Mouse (Mus musculus): ENCODE measurements around the gene Rarb.
A peak's percentile ranks its signal among the peaks of the same experiment; 100 is the strongest.

The Rarb gene

GRCm38 (mm10) chr14:16537433-16537832, 281.5 kb downstream of the Rarb start:
- no peak for DNase-seq (ENCODE audit: low spot score)

DNA sequence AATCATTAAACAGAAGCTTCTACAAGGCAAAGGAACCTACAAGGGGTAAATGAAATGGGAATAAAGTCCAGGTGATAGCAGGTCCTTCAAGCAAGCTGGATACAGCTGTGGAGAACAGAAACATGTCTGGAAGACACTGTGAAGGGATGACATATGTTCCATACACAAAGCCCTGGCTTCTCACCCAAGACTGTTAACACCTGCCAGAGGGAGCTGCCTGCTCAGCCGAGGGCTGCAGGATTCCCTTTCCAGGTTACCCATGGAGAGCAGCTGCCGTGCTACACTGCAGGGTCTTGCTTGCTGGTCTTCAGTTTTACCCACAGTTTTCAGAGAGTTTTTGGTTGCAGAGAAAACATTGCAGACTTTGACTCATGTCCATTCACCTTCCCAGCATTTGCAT, 290.3 kb downstream of the Rarb start:
- DNase-seq (ENCODE audit: low spot score): no peak

- no peak for DNase-seq (ENCODE audit: low spot score)
Measured at GRCm38 (mm10) chr14:16526120-16526519, 292.8 kb downstream of the Rarb start.

GRCm38 (mm10) chr14:16525137-16525924, 293.6 kb downstream of the Rarb start:
- DNase-seq (ENCODE audit: low spot score): no peak

DNA sequence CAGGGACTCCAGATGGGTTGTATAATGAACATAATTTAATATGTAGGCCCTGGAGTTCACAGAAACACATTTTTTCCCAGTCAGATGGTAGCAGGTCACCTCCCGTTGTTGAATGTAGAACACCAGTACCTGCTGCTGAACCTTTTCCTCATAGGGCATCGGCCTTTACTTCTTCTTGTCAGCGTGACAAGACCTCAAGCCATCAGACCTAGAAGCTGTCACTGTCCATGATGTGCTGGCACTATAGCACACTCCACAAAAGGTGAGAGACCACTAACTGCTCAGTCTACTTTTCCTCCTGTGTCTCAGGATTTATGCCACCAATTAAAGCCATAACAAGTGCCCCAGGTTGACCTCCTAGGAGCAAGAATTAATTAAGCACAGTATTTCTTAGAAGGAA, 296.1 kb downstream of the Rarb start:
- DNase-seq (ENCODE audit: low spot score): no peak

- peak; percentile 19 for DNase-seq (ENCODE audit: low spot score)
Measured at GRCm38 (mm10) chr14:16519588-16520167, 299.3 kb downstream of the Rarb start.

DNA sequence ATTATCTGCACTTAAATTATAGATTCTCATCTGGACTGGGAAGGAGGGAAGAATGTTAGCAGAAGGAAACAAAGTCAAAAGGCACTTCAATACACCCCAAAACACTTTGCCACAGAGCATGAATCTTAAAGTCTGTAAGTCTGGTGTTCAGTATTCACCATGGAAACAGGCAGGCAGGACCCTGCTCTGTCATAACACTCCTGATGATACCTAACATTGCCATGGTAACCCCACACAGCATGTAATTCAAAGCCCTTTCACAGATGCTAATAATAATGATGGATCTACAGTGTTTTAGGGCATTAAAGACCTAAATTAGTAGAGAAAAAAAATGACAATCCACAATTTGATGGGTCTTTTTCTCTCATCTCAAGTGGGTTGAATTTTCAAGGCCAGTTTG, 301.0 kb downstream of the Rarb start:
- peak; percentile 9 for DNase-seq (ENCODE audit: low spot score)

GRCm38 (mm10) chr14:16515731-16516130, 303.2 kb downstream of the Rarb start:
- DNase-seq (ENCODE audit: low spot score): no peak

- DNase-seq (ENCODE audit: low spot score): peak; percentile 8
Measured at GRCm38 (mm10) chr14:16510574-16510973, 308.4 kb downstream of the Rarb start.

- DNase-seq (ENCODE audit: low spot score): no peak
Measured at GRCm38 (mm10) chr14:16509825-16510224, 309.1 kb downstream of the Rarb start.

GRCm38 (mm10) chr14:16508760-16509159, 310.2 kb downstream of the Rarb start:
- no peak for DNase-seq (ENCODE audit: low spot score)

DNA sequence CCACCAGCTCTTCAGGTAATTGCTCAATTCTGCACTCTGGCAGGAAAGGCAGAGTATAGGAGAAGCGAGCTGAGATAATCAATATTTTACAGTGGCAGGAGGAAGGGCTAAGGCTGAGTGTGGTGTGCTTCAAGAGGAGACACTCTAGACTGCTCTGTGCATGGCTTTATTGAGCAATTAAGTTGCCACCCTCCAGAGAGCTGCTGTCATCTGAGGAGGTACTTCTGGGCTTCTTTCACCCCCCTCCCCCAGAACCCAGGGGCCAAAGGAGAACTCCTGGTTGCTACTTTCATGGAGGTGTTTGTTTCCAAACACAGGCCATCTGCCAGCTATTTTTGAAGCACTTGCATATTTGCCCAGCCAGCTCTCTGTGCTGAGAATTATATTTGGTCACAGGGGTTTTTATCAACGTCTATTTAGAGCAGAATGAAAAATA, 321.7 kb downstream of the Rarb start:
- DNase-seq (ENCODE audit: low spot score): no peak

DNA sequence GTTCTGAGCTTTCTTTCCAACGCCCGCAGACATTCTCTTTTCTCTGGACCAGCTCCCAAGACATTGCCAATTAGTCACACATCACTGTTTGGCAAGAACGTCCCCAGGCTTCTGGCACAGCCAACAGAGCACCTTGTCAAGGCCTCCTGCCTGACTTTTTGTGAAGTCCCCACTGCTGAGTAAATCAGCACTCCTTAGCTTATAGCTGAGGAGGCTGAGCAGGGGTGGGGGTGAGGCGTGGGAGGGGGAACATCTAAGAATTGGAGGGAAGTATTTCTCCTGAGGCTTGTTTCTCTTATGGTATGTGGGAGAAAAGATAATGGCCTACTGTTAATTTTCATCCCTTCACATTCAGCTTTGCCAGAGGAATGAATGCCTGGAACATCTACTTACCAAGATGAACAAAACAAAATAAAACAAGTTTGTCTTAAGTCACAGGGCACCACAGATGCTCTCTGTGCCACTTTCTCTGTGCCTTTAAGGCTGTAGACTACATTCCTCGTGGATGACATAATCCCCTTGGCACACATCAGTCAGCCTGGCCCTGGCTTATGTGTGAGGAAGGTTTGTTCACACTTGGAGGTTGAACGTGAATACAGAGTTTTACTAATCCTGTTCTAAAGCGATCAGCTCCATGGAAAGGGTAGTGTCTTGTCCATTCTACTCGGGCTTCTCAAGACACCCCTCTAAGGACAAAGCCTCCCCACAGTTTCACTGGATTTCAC, 335.1 kb downstream of the Rarb start:
- no peak for DNase-seq (ENCODE audit: low spot score)

DNA sequence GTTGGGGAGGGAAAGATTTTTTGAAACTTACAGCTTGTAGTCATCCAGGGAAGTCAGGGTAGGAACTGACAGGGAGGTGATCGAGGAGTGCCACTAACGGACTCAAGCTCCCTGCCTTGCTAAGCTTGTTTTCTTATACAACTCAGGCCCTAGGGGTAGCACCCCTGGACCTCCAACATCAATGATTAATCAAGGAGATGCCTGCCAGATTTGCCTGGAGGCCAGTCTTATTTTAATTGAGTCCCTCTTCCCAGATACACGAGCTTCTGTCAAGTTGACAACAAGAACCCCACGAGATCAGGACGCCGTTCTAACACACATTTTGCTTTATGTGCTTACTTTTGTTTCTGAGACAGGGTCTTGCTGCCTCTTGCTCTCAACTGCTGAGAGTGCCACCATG, 338.3 kb downstream of the Rarb start:
- DNase-seq (ENCODE audit: low spot score): no peak

- DNase-seq (ENCODE audit: low spot score): no peak
Measured at GRCm38 (mm10) chr14:16479521-16479920, 339.4 kb downstream of the Rarb start.

DNA sequence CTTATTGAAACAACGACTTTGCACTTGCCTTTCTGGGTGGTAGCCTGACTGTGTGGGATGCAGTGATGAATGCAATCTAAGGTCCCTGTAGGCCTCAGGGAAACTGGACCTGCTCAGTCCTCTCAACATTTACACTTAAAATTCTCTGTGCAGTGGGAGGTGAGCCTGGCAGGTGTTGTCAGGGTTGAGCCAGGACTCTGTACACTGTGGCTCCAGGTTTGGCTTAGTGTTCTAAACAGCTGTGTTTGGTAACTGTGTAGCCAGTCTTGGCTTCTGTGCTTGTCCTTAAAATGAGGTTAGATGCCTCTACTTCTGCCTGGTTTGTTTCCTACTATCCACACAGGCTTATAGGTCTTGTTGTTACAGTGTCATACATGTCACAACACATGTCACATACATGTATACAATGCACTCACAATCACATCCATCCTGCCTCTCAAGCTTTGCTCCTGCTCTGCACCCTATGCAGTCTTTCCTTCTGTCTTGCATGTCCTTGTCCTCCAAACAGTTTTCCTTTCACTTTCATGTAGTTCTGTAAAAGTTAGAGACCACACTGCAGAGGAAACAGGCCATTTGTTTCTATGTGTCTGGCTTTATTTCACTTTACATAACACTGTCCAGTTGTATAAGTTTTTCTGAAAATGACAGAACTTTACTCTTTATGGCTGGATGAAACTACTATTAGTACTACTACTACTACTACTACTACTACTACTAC, 340.2 kb downstream of the Rarb start:
- no peak for DNase-seq (ENCODE audit: low spot score)

GRCm38 (mm10) chr14:16448269-16448987, 370.5 kb downstream of the Rarb start:
- no peak for DNase-seq (ENCODE audit: low spot score)

- DNase-seq (ENCODE audit: low spot score): no peak
Measured at GRCm38 (mm10) chr14:16447587-16447986, 371.4 kb downstream of the Rarb start.

- DNase-seq (ENCODE audit: low spot score): no peak
Measured at GRCm38 (mm10) chr14:16444859-16445258, 374.1 kb downstream of the Rarb start.

DNA sequence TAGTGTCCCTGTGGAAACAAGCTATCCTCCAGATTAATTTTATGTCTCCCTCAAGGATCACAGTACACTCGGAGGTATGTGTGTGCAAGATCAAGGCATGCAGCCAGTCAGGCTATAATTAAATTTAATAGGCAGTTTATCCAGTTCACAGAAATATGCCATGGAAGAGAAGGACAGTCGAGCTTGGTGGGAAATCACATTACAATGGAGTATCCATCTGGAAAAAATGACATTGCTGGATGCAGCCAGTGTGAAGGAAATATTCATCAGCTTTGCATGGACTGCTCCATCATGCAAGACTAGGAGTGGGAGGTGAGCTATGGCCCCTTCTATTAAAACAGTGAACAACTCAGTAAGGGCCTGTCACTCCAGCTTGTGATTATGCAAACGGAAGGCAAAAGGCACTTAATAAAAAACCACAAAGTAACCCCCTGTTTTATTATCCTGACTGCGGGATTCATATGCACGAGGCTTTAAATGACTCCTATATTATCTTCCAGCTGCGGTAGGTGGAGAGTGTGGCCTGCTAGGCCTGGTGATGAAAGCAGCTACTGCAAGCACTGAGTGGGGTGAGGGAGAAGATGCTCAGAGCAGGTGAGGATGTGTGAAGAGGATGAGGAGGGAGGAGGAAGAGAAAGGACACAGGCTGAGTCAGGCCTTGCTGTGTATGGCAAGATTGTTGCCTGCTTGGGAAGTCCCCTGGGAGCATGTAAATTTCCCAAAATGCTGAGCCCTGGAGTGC, 379.4 kb downstream of the Rarb start:
- DNase-seq (ENCODE audit: low spot score): no peak

GRCm38 (mm10) chr14:16437386-16437785, 381.6 kb downstream of the Rarb start:
- DNase-seq (ENCODE audit: low spot score): no peak

Data from layer of hippocampus, adult 11-12 months (tissue).